Mouse (Mus musculus): Measurements from ENCODE around the gene Camta1.

Gene Camta1

GRCm38 (mm10) chr4:151449981-151450380 lies 411.7 kb downstream of the Camta1 start:
- DNase-seq (ENCODE audit: inconsistent ontology term): peak; percentile 54

DNA sequence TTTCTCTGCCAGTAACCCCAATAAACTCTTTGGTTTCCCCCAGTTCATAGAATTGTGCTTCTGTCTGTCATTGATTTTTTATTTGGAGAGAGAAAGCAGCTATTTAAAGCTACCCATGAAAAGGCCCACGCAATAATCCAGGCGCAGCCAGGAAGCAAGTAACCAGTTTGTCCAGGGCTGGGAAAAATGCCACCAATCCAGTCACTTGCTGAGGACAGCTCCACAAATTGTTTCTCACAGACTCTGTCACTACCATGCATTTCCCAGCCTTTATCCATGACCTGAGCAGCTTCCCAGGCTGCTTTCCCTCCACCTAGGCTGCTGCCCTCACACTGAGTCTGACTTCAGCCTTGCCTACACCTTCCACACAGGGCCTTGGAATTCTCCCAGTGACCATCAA lies 413.3 kb downstream of the Camta1 start:
- no peak for DNase-seq (ENCODE audit: inconsistent ontology term)

DNA sequence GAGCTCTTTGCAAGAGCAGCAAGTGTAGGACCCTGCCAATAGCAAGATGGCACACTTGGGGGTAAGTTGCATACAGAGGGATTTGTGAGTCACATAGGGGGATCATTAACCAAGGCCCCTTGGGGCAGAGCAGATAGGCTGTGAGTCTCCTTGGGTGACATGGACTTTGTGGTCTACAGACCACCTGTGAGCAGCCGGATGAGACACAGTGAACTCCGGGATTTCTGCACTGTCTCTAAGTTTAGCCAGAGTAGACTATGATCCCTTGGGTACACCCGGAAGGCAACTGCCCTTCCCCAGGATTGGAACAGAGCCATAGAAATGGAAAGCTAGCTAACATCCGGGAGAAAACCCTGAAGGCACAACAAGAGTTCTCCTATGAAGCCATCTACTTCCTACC lies 417.0 kb downstream of the Camta1 start:
- no peak for DNase-seq (ENCODE audit: inconsistent ontology term)

- DNase-seq (ENCODE audit: inconsistent ontology term): no peak
These were observed 423.1 kb downstream of the Camta1 start for GRCm38 (mm10) chr4:151438561-151438960.

- DNase-seq (ENCODE audit: inconsistent ontology term): no peak
These were observed 423.8 kb downstream of the Camta1 start for GRCm38 (mm10) chr4:151437859-151438258.

- no peak for DNase-seq (ENCODE audit: inconsistent ontology term)
These were observed 436.5 kb downstream of the Camta1 start for GRCm38 (mm10) chr4:151425133-151425532.

DNA sequence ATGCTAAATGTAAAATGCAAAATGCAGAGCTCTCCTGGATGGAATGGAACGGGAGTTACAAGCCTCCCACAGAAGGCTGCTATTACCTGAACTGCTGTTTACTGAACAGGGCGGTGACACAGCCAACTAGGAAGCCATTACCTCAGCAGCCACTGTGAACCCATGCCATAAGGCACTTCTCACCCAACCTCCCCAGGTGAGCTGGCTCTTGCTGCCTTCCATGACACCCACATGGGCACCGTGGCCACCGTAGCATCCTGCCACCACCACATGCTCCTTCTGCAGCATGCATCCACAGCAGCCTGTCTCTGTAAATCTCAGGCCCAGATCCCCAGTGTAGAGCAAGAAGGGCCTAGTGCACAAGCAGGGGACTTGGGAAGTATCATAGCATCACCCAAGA lies 438.8 kb downstream of the Camta1 start:
- DNase-seq (ENCODE audit: inconsistent ontology term): no peak

DNA sequence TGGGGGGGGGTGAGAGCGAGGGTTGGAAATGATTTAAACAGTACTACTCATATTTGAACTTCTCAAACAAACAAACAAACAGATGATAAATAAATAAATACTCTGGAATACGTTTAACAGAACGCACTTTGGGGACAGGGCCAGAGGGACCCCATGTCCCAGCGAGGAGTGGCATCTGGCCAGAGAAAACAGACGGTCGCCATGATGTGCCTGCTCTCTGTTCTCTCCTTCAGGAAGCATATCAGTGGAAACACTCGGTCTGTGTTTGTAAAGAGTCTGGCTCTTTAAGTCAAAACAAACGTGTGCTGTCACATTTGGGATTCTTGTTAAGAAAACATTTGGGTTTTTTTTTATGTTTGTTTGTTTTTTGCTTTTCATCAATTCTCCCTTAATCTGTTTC lies 439.3 kb downstream of the Camta1 start:
- no peak for DNase-seq (ENCODE audit: inconsistent ontology term)

- no peak for DNase-seq (ENCODE audit: inconsistent ontology term)
These were observed 443.3 kb downstream of the Camta1 start for GRCm38 (mm10) chr4:151418344-151418875.

DNA sequence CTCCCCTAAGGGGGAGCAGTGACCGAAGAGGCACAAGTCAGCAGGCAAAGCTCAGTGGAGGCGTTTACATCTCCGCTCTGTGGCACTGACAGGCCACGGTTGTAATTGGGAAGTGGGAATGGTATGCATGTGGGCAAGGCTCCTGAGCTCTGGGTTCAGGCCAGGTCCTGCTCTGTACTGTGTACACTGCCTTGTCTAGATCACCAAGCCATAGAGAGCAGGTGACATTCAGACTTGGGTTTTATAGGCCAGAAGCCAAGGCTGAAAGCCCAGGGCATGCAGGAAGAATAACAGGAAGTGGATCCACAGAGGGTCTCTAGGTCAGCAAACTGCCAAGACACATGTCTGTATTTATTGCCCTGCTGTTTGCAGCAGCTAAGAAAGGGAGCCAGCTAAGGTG lies 445.9 kb downstream of the Camta1 start:
- DNase-seq (ENCODE audit: inconsistent ontology term): no peak

- no peak for DNase-seq (ENCODE audit: inconsistent ontology term)
These were observed 446.3 kb downstream of the Camta1 start for GRCm38 (mm10) chr4:151415376-151415775.

GRCm38 (mm10) chr4:151414952-151415351 lies 446.7 kb downstream of the Camta1 start:
- DNase-seq (ENCODE audit: inconsistent ontology term): no peak

- DNase-seq (ENCODE audit: inconsistent ontology term): peak; percentile 97
These were observed 450.0 kb downstream of the Camta1 start for GRCm38 (mm10) chr4:151411641-151412061.

DNA sequence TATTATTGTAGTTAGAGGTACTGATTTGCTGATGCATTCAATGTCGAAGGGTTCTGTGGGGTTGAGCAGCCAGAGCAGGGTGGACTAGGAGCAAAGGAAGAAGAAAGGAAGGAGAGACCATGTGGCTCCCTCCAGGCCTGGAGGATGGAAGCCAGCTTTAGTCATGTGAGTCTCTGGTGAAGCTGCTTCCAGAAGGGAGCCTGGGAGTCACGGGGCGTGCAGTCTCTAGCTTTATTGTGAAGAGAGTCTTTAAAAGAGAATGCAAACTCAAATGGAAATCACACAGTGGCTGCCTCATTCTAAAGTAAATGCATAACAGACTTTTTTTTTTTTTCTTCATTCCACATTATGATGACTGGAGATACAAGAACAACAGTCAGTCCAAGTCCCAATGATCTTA lies 450.7 kb downstream of the Camta1 start:
- no peak for DNase-seq (ENCODE audit: inconsistent ontology term)

DNA sequence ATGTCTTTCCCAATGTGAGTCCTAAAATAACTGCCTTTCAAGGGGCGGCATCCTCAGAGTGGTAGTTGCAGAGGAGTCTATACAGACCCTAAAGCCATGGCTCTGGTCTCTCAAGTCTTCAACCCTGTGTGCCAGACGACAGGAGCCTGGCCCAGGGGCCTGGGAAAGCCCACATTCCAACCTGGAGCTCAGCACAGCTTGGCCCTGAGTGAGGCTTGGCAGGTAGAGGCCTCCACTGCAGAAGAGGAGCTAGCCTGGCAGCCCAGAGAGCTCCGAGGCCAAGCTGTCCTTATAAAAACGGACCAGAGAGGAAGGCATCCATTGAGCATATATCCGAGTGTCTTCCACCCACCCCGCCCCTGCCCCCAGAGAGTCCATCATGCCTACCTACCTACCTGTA lies 452.4 kb downstream of the Camta1 start:
- DNase-seq (ENCODE audit: inconsistent ontology term): no peak

- no peak for DNase-seq (ENCODE audit: inconsistent ontology term)
These were observed 452.9 kb downstream of the Camta1 start for GRCm38 (mm10) chr4:151408811-151409210.

DNA sequence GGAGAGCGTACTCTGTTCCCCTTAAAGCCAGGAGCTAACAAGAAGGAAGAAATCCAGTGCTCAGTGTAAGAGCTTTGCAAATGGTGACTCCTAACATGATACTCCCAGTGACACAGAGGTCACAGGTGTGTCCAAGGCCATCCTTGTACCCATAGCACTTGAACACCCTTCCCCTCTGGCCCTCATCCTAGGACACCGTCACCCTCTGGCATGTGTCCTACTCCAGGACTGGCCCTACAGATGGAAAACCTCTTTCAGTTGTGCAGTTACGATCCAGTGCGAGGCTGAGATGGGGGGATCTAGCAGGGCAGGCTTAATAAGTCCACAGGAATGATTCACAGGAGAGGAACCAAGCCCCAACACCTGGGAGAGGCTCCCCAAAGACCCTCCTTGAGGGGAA lies 453.4 kb downstream of the Camta1 start:
- DNase-seq (ENCODE audit: inconsistent ontology term): no peak

- no peak for DNase-seq (ENCODE audit: inconsistent ontology term)
These were observed 454.5 kb downstream of the Camta1 start for GRCm38 (mm10) chr4:151407129-151407528.

DNA sequence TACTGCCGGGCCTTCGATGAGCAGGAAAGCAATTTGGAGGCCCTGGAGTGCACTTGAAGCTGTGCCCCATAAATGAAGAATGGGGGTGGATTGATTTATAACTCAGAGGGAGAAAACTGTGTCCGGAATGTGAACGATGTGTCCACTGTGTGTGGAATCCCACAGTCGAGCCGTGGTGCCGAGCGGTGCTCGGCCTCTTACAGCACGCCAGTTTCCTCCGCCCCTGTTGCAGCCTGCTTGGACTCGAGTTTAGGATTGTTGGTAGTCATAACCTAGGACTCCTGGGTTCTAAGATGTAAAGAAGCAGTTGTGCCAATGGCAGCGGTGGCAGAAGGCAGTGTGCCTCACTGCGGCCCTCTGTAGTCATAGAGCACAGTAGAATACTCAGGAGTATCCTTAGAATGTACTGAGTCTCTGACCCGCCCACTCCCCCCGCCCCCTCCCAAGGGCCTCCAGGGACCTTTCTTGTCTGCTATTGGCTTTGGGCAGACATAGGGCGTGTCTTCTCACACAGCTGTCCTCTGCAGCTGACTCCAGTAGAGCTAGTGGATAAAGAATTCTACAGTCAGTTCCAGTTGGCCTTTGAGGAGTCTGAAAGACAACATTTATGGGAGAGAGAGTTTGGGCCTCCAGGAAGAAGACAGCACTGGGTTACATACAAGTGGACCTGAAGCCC lies 457.0 kb downstream of the Camta1 start:
- no peak for DNase-seq (ENCODE audit: inconsistent ontology term)

DNA sequence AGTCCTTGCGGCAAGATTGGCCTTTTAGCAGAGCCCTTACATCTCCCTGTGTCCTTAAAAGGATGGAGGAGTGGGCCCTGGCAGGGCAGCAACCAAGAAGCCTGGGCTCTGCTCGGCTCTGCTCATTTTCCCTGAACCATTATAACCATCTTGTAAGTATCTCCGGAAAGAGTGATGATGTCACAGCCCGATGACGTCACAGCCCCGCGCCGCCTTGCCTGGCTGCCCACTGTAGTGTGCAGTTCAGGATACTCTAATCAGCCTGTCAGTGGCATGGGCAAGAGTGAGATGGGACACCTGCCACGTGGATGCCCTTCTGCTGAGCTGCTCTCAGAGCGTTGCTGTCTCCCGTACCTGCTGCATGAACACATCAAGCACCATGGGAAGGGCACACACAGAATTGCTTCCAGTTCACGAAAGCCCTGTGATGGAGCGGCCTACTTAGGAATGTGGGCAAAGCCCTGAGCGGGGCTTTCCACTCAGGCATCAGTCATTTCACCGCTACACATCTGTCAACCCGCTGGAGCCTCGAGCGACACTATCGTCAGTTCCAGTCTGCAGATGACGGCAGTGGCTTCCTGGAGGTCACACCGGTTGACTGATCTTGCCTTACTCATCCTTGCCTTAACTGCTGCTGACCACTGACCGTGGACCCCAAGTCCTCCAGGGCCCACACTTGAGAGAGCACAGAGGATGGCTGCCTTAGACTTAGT lies 459.8 kb downstream of the Camta1 start:
- no peak for DNase-seq (ENCODE audit: inconsistent ontology term)

- no peak for DNase-seq (ENCODE audit: inconsistent ontology term)
These were observed 465.1 kb downstream of the Camta1 start for GRCm38 (mm10) chr4:151396536-151396935.

DNA sequence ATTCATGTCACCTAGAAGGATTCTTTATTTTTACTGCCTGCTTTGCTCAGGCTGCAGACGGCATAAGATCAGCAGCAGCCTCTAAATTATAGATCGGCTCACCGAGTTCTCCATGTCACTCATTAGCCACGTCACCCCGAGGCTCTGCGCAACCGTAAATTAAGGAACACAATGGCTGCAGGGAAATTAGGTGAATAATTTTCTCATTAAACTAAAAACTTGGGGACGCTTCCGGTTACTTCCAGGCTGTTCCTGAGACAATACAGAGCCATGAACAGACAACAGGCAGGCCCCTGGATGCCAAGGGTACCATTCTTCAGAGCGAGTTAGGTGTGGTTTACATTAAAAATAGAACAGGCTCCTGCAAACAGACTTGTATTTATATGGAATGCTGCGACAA lies 472.3 kb downstream of the Camta1 start:
- peak; percentile 36 for DNase-seq (ENCODE audit: inconsistent ontology term)

All from Muller cell, postnatal 12 days (primary cell).